Mouse (Mus musculus) cerebellum, adult 2 months (tissue): Measurements from ENCODE around the gene Crcp. TPM values are rescaled to one million over a fixed set of nuclear protein-coding genes. Genes with fewer than 3 reads are reported as not detected.
A peak's percentile ranks its signal among the peaks of the same experiment; 100 is the strongest.

Experiments
- DNase-seq, 2 experiments: peaks; one replicate each; pipeline ENCODE4 v3.0.0; 2021
- H3K27ac ChIP-seq: fragments of 200-500 bp; 2 replicates; pipeline ENCODE4 v1.5.1; 2012; ENCODE audit warnings: low read length, control low read depth, inconsistent platforms; ENCODE audit not compliant: insufficient read depth
- H3K27me3 ChIP-seq: fragments of 200-500 bp; 2 replicates; pipeline ENCODE4 v1.6.1; 2012; ENCODE audit warnings: inconsistent platforms, mild to moderate bottlenecking, low read length, moderate library complexity; ENCODE audit not compliant: control insufficient read depth, insufficient read depth
- H3K4me1 ChIP-seq: fragments of 200-500 bp; 2 replicates; pipeline ENCODE4 v1.6.1; 2011; ENCODE audit warnings: low read length; ENCODE audit not compliant: control insufficient read depth, insufficient read depth
- H3K4me3 ChIP-seq: fragments of 200-500 bp; replicated peaks from 2 replicates; pipeline ENCODE3; 2011; ENCODE audit warnings: mild to moderate bottlenecking, low read depth, low read length, control low read depth; ENCODE audit not compliant: insufficient read depth
- CTCF ChIP-seq: fragments of 200-500 bp; IDR thresholded peaks from 2 replicates; pipeline ENCODE4 v1.5.1; 2011; ENCODE audit warnings: low read depth, mild to moderate bottlenecking, control low read depth, low read length, moderate library complexity, borderline replicate concordance; ENCODE audit not compliant: insufficient read depth
- POLR2A ChIP-seq: fragments of 200-500 bp; IDR thresholded peaks from 2 replicates; pipeline ENCODE4 v1.6.1; 2011; ENCODE audit warnings: low read length, control low read depth, borderline replicate concordance; ENCODE audit not compliant: insufficient read depth
- WGBS: fragments of 180-500 bp; shearing (Covaris S2); methylation state at CpG from one replicate; pipeline ENCODE4 v1.1.7; 2018; 5-methylcytosine and 5-hydroxymethylcytosine counted together
- polyA plus RNA-seq: library from polyadenylated mRNA; depleted of rRNA; stranded (reverse); fragments of >200 nt; gene quantifications from 2 replicates; pipeline ENCODE4 v1.2.3, GENCODE M21; 2012

Gene Crcp
- polyA plus RNA-seq, 1 experiment = 38.9 TPM

GRCm38 (mm10) chr5:130043741-130044140 is 14.7 kb downstream of the Crcp start:
- Histone ChIP-seq H3K4me3 (no peak overlapping the region), H3K27ac (peak overlapping the region; percentile 51; the same call in 1 of the 2 replicates), H3K4me1 (peaks cover 14% of the 10 kb centered on the region), H3K27me3 (no peaks in the 10 kb centered on the region)
- 43% methylated on average over 3 of the region's 3 CpGs for WGBS
- TF ChIP-seq CTCF (no peak), POLR2A (no peak)
- peak in 1 of 2 experiments; percentile 36 for DNase-seq

- TF ChIP-seq POLR2A (no peak), CTCF (peak; percentile 90)
- WGBS = 29% methylated on average over 7 of the region's 7 CpGs
- peak; percentile 77 to 85 for DNase-seq
- H3K4me3 ChIP-seq = no peak overlapping the region
- H3K4me1 ChIP-seq = peaks cover 14% of the 10 kb centered on the region
- H3K27ac ChIP-seq = peak overlapping the region; percentile 51; the same call in 1 of the 2 replicates
- H3K27me3 ChIP-seq = no peaks in the 10 kb centered on the region
These were observed 15.2 kb downstream of the Crcp start for GRCm38 (mm10) chr5:130044201-130044695.

DNA sequence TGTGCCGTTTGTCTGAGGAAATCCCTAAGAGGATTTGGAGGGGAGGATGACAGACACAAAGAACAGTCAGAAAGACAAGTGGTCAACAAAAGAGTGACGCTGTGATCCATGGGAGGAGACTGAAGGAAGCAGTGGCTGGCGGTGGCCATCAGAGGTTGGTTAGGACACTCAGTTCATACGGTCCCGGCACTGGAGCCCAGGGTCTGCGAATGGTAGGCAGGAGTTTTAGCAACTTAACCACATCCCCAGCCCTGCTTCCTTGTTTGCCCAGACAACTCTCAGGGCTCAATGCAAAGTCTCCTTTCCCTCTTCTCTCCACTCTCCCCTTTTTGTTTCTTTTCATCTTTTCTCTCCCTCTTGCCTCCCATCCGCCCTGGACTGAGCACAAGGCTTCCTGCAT is 17.0 kb downstream of the Crcp start:
- Histone ChIP-seq H3K4me1 (peaks cover 24% of the 10 kb centered on the region), H3K4me3 (no peak overlapping the region), H3K27ac (no peak overlapping the region), H3K27me3 (no peaks in the 10 kb centered on the region)
- TF ChIP-seq POLR2A (no peak), CTCF (no peak)
- no peak for DNase-seq
- WGBS = 91% methylated on average over 7 of the region's 7 CpGs

DNA sequence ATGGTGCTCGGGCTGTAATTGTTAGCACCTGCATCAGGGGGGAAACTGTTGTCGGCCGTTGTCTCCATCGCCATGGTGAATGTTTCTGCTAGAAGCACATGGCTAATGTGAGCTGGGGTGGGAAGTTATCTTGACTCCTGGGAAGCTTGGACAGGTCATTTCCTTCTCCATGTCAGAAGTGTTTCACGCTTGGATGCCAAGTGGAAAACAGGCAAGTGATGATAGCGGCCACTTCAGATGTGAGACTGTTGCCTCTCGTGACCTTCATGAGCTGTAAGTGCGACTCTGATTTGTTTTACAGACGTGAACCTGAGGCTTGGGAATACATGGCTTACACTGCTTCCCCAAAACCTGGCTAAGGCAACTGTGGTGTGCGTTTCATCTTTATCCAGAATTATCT is 17.5 kb downstream of the Crcp start:
- WGBS = 93% methylated on average over 10 of the region's 10 CpGs
- H3K27me3 ChIP-seq = no peaks in the 10 kb centered on the region
- TF ChIP-seq CTCF (no peak), POLR2A (no peak)
- no peak for DNase-seq
- no peak overlapping the region for H3K27ac ChIP-seq
- peaks cover 29% of the 10 kb centered on the region for H3K4me1 ChIP-seq
- no peak overlapping the region for H3K4me3 ChIP-seq

GRCm38 (mm10) chr5:130047013-130047412 is 17.9 kb downstream of the Crcp start:
- DNase-seq = no peak
- Histone ChIP-seq H3K4me3 (no peak overlapping the region), H3K27me3 (no peaks in the 10 kb centered on the region), H3K4me1 (peaks cover 31% of the 10 kb centered on the region), H3K27ac (no peak overlapping the region)
- WGBS = 79% methylated on average over 6 of the region's 6 CpGs
- TF ChIP-seq POLR2A = no peak
- peak; percentile 55; the same call in 1 of the 2 replicates for TF ChIP-seq CTCF

DNA sequence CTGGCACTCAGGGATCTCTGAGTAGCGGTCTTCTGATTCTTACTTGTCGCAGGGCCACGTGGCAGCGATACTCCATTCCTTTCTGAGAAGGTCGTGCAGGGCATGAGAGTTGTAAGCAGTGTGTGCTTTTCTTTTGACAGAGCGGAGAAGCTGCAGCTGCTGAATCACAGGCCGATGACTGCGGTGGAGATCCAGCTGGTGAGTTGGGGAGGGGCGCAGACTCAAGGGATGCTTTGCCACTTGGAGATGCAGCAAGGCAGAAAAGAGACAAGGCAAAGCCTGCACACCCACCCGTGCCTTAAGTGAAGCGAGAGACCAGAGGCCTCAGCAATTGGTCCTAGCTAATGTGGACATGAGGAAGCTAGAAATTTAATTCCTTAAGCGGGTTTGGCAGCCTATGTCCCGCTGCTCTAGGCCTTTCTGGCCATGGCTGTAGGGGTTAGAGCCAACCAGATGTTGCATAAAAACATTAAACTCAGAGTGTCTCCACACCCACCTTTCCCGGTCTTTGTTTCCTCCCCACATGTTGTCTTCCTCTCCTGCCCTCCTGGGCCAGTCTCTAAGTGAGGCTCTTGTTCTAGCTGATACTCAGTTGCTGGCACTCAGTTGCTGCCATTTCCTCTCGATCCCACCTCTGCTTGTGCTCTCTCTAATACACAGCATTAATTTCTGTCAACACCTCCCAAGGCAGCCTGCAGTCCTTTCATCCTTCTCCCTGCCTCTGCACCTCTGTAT is 19.9 kb downstream of the Crcp start:
- no peaks in the 10 kb centered on the region for H3K27me3 ChIP-seq
- H3K27ac ChIP-seq = no peak overlapping the region
- WGBS = 74% methylated on average over 15 of the region's 15 CpGs
- TF ChIP-seq CTCF = no peak
- TF ChIP-seq POLR2A = no peak
- H3K4me1 ChIP-seq = peaks cover 38% of the 10 kb centered on the region
- H3K4me3 ChIP-seq = no peak overlapping the region
- no peak for DNase-seq

GRCm38 (mm10) chr5:130050416-130050815 is 21.3 kb downstream of the Crcp start:
- TF ChIP-seq POLR2A (no peak), CTCF (no peak)
- Histone ChIP-seq H3K27ac (peak overlapping the region; percentile 13; the same call in 1 of the 2 replicates), H3K4me1 (peaks cover 28% of the 10 kb centered on the region), H3K4me3 (no peak overlapping the region), H3K27me3 (no peaks in the 10 kb centered on the region)
- 13% methylated on average over 6 of the region's 6 CpGs for WGBS
- DNase-seq = peak; percentile 83 to 93

GRCm38 (mm10) chr5:130051073-130051860 is 22.2 kb downstream of the Crcp start:
- DNase-seq = peak; percentile 31 to 44
- 60% methylated on average over 15 of the region's 15 CpGs for WGBS
- peak overlapping the region; percentile 13; the same call in 1 of the 2 replicates for H3K27ac ChIP-seq
- no peak overlapping the region for H3K4me3 ChIP-seq
- TF ChIP-seq CTCF (no peak), POLR2A (no peak)
- H3K27me3 ChIP-seq = no peaks in the 10 kb centered on the region
- H3K4me1 ChIP-seq = peaks cover 28% of the 10 kb centered on the region
